8 mouse cellular contexts compared by ENCODE assay signal in genomic region chr13:98502813-98503341, GRCm38 (mm10). TPM values are rescaled to one million over a fixed set of nuclear protein-coding genes. Genes with fewer than 3 reads are reported as not detected.
A peak's percentile ranks its signal among the peaks of the same experiment; 100 is the strongest.
DNase-seq lines count a peak whose midpoint lies in the region; ATAC-seq and TF ChIP-seq lines count a peak whose summit lies in the region.

No protein-coding gene starts in this region.

- H3K27ac ChIP-seq in lung, postnatal 0 days (ENCODE audit: low read length), result no peak overlapping the region
- H3K27ac ChIP-seq in limb, embryonic 10.5 days, result peak overlapping the region; percentile 63; the same call in 1 of the 2 replicates
- no peak overlapping the region for H3K27ac ChIP-seq in stomach, embryonic 16.5 days (ENCODE audit: low read length)

- no peaks in the 10 kb centered on the region for H3K36me3 ChIP-seq in lung, postnatal 0 days (ENCODE audit: insufficient read depth, low read length)
- no peaks in the 10 kb centered on the region for H3K36me3 ChIP-seq in limb, embryonic 10.5 days
- no peaks in the 10 kb centered on the region for H3K36me3 ChIP-seq in stomach, embryonic 16.5 days (ENCODE audit: control insufficient read depth, insufficient read depth, low read length)

- H3K4me1 ChIP-seq in lung, postnatal 0 days (ENCODE audit: insufficient read depth, low read depth, low read length), result no peaks in the 10 kb centered on the region
- H3K4me1 ChIP-seq in limb, embryonic 10.5 days, result peaks cover 45% of the 10 kb centered on the region
- H3K4me1 ChIP-seq in stomach, embryonic 16.5 days (ENCODE audit: control insufficient read depth, insufficient read depth, low read length), result peaks cover 20% of the 10 kb centered on the region

- TF ChIP-seq CTCF in lung, postnatal 0 days (IDR thresholded peaks at IDR 0.05), result no peak

- H3K9ac ChIP-seq in lung, postnatal 0 days (replicated peaks; ENCODE audit: low read depth), result no peak overlapping the region
- no peak overlapping the region for H3K9ac ChIP-seq in stomach, embryonic 16.5 days (ENCODE audit: low read length)

- H3K9me3 ChIP-seq in lung, postnatal 0 days (ENCODE audit: low read length), result no peaks in the 10 kb centered on the region
- no peaks in the 10 kb centered on the region for H3K9me3 ChIP-seq in limb, embryonic 10.5 days (replicated peaks)
- H3K9me3 ChIP-seq in stomach, embryonic 16.5 days (replicated peaks; ENCODE audit: control insufficient read depth, low read length), result no peaks in the 10 kb centered on the region

- ATAC-seq in lung, postnatal 0 days, result peak; percentile 37; the same call in 1 of the 2 replicates
- no peak for ATAC-seq in stomach, embryonic 16.5 days (ENCODE audit: insufficient read depth, low FRiP score)

- 2% methylated on average over 27 of the region's 27 CpGs for WGBS in lung, postnatal 0 days
- WGBS in limb, embryonic 10.5 days, result under 1% methylated on average over 27 of the region's 27 CpGs
- 3% methylated on average over 27 of the region's 27 CpGs for WGBS in stomach, embryonic 16.5 days

- DNase-seq in lung, postnatal 0 days (ENCODE audit: low spot score), result peak; percentile 31
- DNase-seq in lung, postnatal 10 days, result no peak
- peak; percentile 43 for DNase-seq in forelimb bud, embryonic 11.5 days (ENCODE audit: low read depth, low spot score)
- DNase-seq in limb, embryonic 10.5 days (ENCODE audit: low spot score), result peak; percentile 71
- DNase-seq in ovary, postnatal 10 days (ENCODE audit: low spot score), result no peak
- DNase-seq in adipocyte (ENCODE audit: low spot score), result no peak
- no peak for DNase-seq in T-cell, adult 2 months (ENCODE audit: low spot score)

- TF ChIP-seq EP300 in lung, postnatal 0 days (IDR thresholded peaks at IDR 0.05), result no peak

- H3K4me3 ChIP-seq in lung, postnatal 0 days (ENCODE audit: low read depth, low read length), result peak overlapping the region; percentile 21; the same call in 1 of the 2 replicates
- peak overlapping the region; percentile 61 for H3K4me3 ChIP-seq in limb, embryonic 10.5 days
- H3K4me3 ChIP-seq in stomach, embryonic 16.5 days (replicated peaks; ENCODE audit: low read length), result peak overlapping the region; percentile 19

- H3K4me2 ChIP-seq in lung, postnatal 0 days (replicated peaks; ENCODE audit: low read depth, low read length), result peak overlapping the region; percentile 53
- H3K4me2 ChIP-seq in stomach, embryonic 16.5 days (ENCODE audit: low read depth, low read length), result peak overlapping the region; percentile 48

- peaks cover 82% of the 10 kb centered on the region for H3K27me3 ChIP-seq in lung, postnatal 0 days (replicated peaks; ENCODE audit: insufficient read depth, low read length)
- H3K27me3 ChIP-seq in limb, embryonic 10.5 days (ENCODE audit: low read depth, poor library complexity, severe bottlenecking), result peaks cover 92% of the 10 kb centered on the region
- H3K27me3 ChIP-seq in stomach, embryonic 16.5 days (ENCODE audit: control insufficient read depth, insufficient read depth, low read length), result peaks cover 88% of the 10 kb centered on the region

RNA-seq across cellular contexts. Expression of gene Gm10320, which starts 11.1 kb away (rescaled TPM):
- 1.3 and 2.0 TPM in 2 replicates for polyA plus RNA-seq in lung, postnatal 0 days (2015; fragmentation: Nextera tagmentation; extraction: Ambion mirVana)
- polyA plus RNA-seq in limb, embryonic 10.5 days (2016; fragmentation: Nextera tagmentation; extraction: Ambion mirVana), result 0.70 and 1.5 TPM in 2 replicates
- polyA plus RNA-seq in stomach, embryonic 16.5 days (2015; fragmentation: Nextera tagmentation; extraction: Ambion mirVana), result 1.6 and 3.8 TPM in 2 replicates

Comparison
In these comparisons a context has a peak if more than half of its experiments do, and no peak if none do; other contexts are left out.
1. DNase-seq: peak in lung, postnatal 0 days (single experiment), forelimb bud, embryonic 11.5 days (single experiment) and limb, embryonic 10.5 days (single experiment); none in lung, postnatal 10 days (single experiment), ovary, postnatal 10 days (single experiment), adipocyte (single experiment) and T-cell, adult 2 months (single experiment).
2. Peak in every context shown above with its lines, with median percentiles within 50 percentile points of each other: H3K4me3 ChIP-seq.